Mouse (Mus musculus) cortical plate, adult 2 months (tissue): Measurements from ENCODE around the gene 4930524J08Rik.

ENCODE experiments used
- CTCF ChIP-seq: fragments of 200-500 bp; IDR thresholded peaks from 2 replicates; pipeline ENCODE4 v1.5.1; 2011; ENCODE audit warnings: mild to moderate bottlenecking, control low read depth, low read length; ENCODE audit not compliant: insufficient read depth; ENCODE audit errors: extremely low read depth
- POLR2A ChIP-seq: fragments of 200-500 bp; IDR thresholded peaks from 2 replicates; pipeline ENCODE4 v1.6.1; 2011; ENCODE audit warnings: mild to moderate bottlenecking, low read length, control low read depth; ENCODE audit not compliant: insufficient read depth; ENCODE audit errors: extremely low read depth

DNA sequence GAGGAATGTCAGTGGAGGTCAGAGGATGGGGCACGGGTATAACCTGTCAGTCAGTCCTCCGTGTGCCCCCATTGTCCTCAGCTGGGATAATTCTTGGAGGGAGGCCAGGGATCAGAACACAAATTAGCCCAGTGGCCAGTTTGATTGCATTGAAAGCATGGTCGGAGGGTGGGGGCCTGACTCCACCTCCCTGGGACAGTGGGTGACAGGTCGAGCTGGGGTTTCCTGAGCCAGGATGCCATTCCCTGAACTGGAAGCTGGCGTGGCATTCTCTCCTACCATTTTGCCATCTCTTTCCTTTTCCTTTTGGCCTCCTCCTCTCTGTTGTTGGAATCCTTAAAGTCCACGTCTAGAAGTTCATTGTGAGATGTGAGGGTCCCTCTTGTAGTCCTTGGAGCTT, 27.0 kb downstream of the 4930524J08Rik start:
- TF ChIP-seq CTCF, result no peak
- TF ChIP-seq POLR2A, result no peak
